Mouse (Mus musculus) testis, adult 2 months (tissue): Measurements from ENCODE around the gene Zdhhc21. TPM values are rescaled to one million over a fixed set of nuclear protein-coding genes. Genes with fewer than 3 reads are reported as not detected.

Experiments used
- H3K27ac ChIP-seq: fragments of 200-500 bp; 2 replicates; pipeline ENCODE4 v1.5.1; 2012; ENCODE audit warnings: low read depth, low read length; ENCODE audit not compliant: control insufficient read depth, insufficient read depth
- H3K27me3 ChIP-seq: fragments of 200-500 bp; 2 replicates; pipeline ENCODE4 v1.6.1; 2012; ENCODE audit warnings: mild to moderate bottlenecking, low read length, moderate library complexity; ENCODE audit not compliant: control insufficient read depth, insufficient read depth
- H3K36me3 ChIP-seq: fragments of 200-500 bp; 2 replicates; pipeline ENCODE4 v1.6.1; 2012; ENCODE audit warnings: mild to moderate bottlenecking, low read length; ENCODE audit not compliant: control insufficient read depth, insufficient read depth
- H3K4me1 ChIP-seq: fragments of 200-500 bp; 2 replicates; pipeline ENCODE4 v1.6.1; 2012; ENCODE audit warnings: low read length; ENCODE audit not compliant: control insufficient read depth, insufficient read depth
- H3K4me3 ChIP-seq: fragments of 200-500 bp; 2 replicates; pipeline ENCODE4 v1.5.1; 2012; ENCODE audit warnings: low read depth, mild to moderate bottlenecking, low read length, moderate library complexity, mixed read lengths; ENCODE audit not compliant: control insufficient read depth
- CTCF ChIP-seq: fragments of 200-500 bp; IDR thresholded peaks from 2 replicates; pipeline ENCODE4 v1.5.1; 2012; ENCODE audit warnings: low read depth, mild to moderate bottlenecking, inconsistent platforms, low read length, moderate library complexity; ENCODE audit not compliant: control insufficient read depth, insufficient read depth, insufficient replicate concordance
- POLR2A ChIP-seq: fragments of 200-500 bp; IDR thresholded peaks from 2 replicates; pipeline ENCODE4 v1.6.1; 2012; ENCODE audit warnings: low read depth, mild to moderate bottlenecking, inconsistent platforms, low read length, moderate library complexity; ENCODE audit not compliant: control insufficient read depth
- polyA plus RNA-seq: library from polyadenylated mRNA; depleted of rRNA; stranded (reverse); fragments of >200 nt; gene quantifications from 2 replicates; pipeline ENCODE4 v1.2.3, GENCODE M21; 2012

Gene Zdhhc21
- polyA plus RNA-seq, 1 experiment = 5.5 TPM

GRCm38 (mm10) chr4:82807811-82808210 is 51.9 kb downstream of the Zdhhc21 start:
- Histone ChIP-seq H3K4me1 (no peaks in the 10 kb centered on the region), H3K4me3 (no peak overlapping the region), H3K27ac (no peak overlapping the region), H3K27me3 (no peaks in the 10 kb centered on the region), H3K36me3 (no peaks in the 10 kb centered on the region)
- TF ChIP-seq POLR2A = no peak
- no peak for TF ChIP-seq CTCF

DNA sequence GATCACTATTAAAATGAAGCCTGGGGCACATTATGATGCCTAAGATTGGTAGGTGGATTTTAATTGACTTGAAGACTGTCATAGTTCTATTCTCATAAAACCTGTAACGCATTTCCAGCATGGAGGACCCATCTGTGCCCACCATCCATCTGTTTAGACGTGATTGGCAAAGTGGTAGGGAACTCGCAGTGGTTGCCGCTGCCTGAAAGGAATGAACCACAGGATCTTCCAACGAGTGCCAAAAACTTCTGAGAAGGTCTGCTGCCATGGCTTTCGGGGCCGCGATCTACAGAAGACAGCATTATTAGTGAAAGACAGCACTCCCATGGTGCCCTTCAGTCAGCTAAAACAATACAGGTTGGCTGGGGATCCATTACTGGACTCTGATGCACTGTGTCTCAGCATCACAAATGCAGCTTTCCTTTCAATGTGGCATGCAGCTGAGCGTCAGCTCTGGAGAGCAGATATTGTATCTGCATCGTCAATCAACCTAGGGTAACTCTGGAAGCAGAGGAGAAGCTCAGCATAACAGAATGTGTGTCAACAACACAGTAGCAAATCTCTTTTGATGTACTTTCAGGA is 53.5 kb downstream of the Zdhhc21 start:
- TF ChIP-seq POLR2A (no peak), CTCF (no peak)
- no peaks in the 10 kb centered on the region for H3K36me3 ChIP-seq

GRCm38 (mm10) chr4:82804019-82804418 is 55.7 kb downstream of the Zdhhc21 start:
- H3K27me3 ChIP-seq = no peaks in the 10 kb centered on the region
- no peaks in the 10 kb centered on the region for H3K4me1 ChIP-seq
- no peak overlapping the region for H3K4me3 ChIP-seq
- H3K36me3 ChIP-seq = no peaks in the 10 kb centered on the region
- TF ChIP-seq POLR2A = no peak
- TF ChIP-seq CTCF = no peak
- no peak overlapping the region for H3K27ac ChIP-seq

More for the DNA sequence above, 53.5 kb downstream of the Zdhhc21 start:
- Histone ChIP-seq H3K4me3 (no peak overlapping the region), H3K27ac (no peak overlapping the region), H3K27me3 (no peaks in the 10 kb centered on the region), H3K4me1 (no peaks in the 10 kb centered on the region)

DNA sequence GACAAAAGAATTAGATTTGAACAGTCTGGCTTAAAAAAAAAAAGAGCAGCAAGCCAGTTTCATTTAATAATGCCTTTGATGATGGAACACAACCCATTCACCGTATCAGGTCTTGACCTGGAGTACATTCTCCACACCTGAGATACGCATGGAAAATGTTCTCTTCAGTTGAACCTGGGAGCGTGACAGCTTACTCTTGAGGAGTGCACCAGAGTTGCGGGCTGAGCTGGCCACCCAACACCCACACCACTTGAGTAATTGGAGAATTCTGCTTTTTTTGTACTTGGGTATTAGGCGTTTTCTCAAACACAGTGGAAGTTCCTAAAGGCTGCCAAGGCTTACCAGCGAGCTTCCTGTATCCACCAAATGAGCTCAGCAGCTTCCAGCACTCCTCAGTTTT is 66.2 kb downstream of the Zdhhc21 start:
- Histone ChIP-seq H3K4me3 (no peak overlapping the region), H3K4me1 (no peaks in the 10 kb centered on the region), H3K27me3 (no peaks in the 10 kb centered on the region), H3K27ac (no peak overlapping the region), H3K36me3 (no peaks in the 10 kb centered on the region)
- TF ChIP-seq POLR2A (no peak), CTCF (no peak)

- no peak overlapping the region for H3K27ac ChIP-seq
- no peak for TF ChIP-seq POLR2A
- no peaks in the 10 kb centered on the region for H3K36me3 ChIP-seq
These were observed 66.7 kb downstream of the Zdhhc21 start for GRCm38 (mm10) chr4:82792906-82793580.

DNA sequence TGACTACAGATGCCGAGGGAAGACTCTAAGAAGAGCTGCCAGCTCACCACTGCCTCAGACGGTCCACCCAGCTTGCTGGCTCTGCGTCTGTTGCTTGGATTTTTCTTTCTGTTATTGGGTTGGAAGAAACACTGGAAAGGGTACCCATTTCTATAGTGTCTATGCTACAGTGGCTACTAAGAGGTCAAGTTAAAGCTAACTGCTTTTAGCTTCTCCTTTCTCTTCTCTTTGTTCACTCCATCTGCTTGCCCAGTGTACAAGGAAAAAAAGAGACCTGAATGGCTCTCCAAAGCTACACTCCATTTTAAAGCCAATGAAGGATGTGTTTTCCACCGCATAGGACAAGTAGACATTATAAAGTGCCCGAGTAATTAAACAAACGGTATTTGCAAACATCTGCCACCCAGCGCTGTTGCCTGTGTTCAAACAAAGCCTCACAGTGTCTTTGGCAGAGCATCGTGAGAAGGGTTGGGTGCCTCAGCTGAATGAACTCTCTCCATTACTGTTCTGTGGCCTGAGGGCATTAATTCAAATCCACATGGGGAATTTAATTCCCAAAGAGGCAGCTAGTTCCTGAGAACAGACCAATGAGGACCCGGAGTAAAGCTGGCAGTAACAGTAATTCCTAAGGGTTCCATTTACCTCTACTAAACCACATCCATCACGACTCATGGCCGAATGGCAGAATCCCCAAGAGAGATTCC is 94.1 kb downstream of the Zdhhc21 start:
- TF ChIP-seq CTCF (no peak), POLR2A (no peak)
- Histone ChIP-seq H3K27me3 (no peaks in the 10 kb centered on the region), H3K4me3 (no peak overlapping the region), H3K36me3 (no peaks in the 10 kb centered on the region), H3K4me1 (0 out of 2 replicates have a peak, but pooled peaks cover 3% of the 10 kb centered on the region), H3K27ac (no peak overlapping the region)

More at GRCm38 (mm10) chr4:82792906-82793580, 66.7 kb downstream of the Zdhhc21 start:
- Histone ChIP-seq H3K4me3 (no peak overlapping the region), H3K4me1 (no peaks in the 10 kb centered on the region), H3K27me3 (no peaks in the 10 kb centered on the region)

- Histone ChIP-seq H3K27ac (no peak overlapping the region), H3K36me3 (no peaks in the 10 kb centered on the region), H3K4me3 (no peak overlapping the region), H3K27me3 (no peaks in the 10 kb centered on the region), H3K4me1 (no peaks in the 10 kb centered on the region)
- no peak for TF ChIP-seq CTCF
- TF ChIP-seq POLR2A = no peak
These were observed 96.2 kb downstream of the Zdhhc21 start for GRCm38 (mm10) chr4:82763586-82763985.

GRCm38 (mm10) chr4:82762430-82763119 is 97.2 kb downstream of the Zdhhc21 start:
- Histone ChIP-seq H3K27ac (no peak overlapping the region), H3K36me3 (no peaks in the 10 kb centered on the region), H3K4me3 (no peak overlapping the region), H3K4me1 (no peaks in the 10 kb centered on the region), H3K27me3 (no peaks in the 10 kb centered on the region)
- TF ChIP-seq CTCF = no peak
- no peak for TF ChIP-seq POLR2A
